Mouse (Mus musculus) limb, embryonic 14.5 days (tissue): ENCODE results near the gene Gm11397. TPM values are rescaled to one million over a fixed set of nuclear protein-coding genes. Genes with fewer than 3 reads are reported as not detected.
"Not testable (repeated sequence)": the region's sequence is repeated elsewhere in the genome, so short reads cannot be mapped to it uniquely, and the experiment has no call there.

ENCODE experiments used
- ATAC-seq: fragments of 200-750 bp; cut with Nextera tagmentation; 2 replicates; pipeline ENCODE4 v1.8.0; 2017; ENCODE audit warnings: low read depth, moderate number of reproducible peaks, moderate TSS enrichment; ENCODE audit not compliant: low FRiP score
- DNase-seq: peaks from one replicate; pipeline ENCODE4 v3.0.0-alpha.2; 2015; ENCODE audit warnings: low spot score
- H3K27ac ChIP-seq: fragments of 300-500 bp; sonication (generic); replicated peaks from 2 replicates; pipeline ENCODE4 v1.5.1; 2014; ENCODE audit warnings: low read depth, mild to moderate bottlenecking, low read length, moderate library complexity, mixed read lengths
- H3K27me3 ChIP-seq: fragments of 300-500 bp; sonication (generic); 2 replicates; pipeline ENCODE4 v1.6.1; 2014; ENCODE audit warnings: low read length, mixed read lengths; ENCODE audit not compliant: control insufficient read depth, insufficient read depth
- H3K36me3 ChIP-seq: fragments of 300-500 bp; sonication (generic); 2 replicates; pipeline ENCODE4 v1.6.1; 2014; ENCODE audit warnings: mild to moderate bottlenecking, low read length, moderate library complexity, mixed read lengths; ENCODE audit not compliant: control insufficient read depth, insufficient read depth
- H3K4me1 ChIP-seq: fragments of 300-500 bp; sonication (generic); 2 replicates; pipeline ENCODE4 v1.6.1; 2014; ENCODE audit warnings: antibody characterized with exemption, low read length, mixed read lengths; ENCODE audit not compliant: control insufficient read depth, insufficient read depth
- H3K4me2 ChIP-seq: fragments of 300-500 bp; sonication (generic); replicated peaks from 2 replicates; pipeline ENCODE4 v1.6.1; 2014; ENCODE audit warnings: low read depth, mild to moderate bottlenecking, low read length, moderate library complexity; ENCODE audit not compliant: severe bottlenecking
- H3K4me3 ChIP-seq: fragments of 300-500 bp; sonication (generic); replicated peaks from 2 replicates; pipeline ENCODE4 v1.5.1; 2014; ENCODE audit warnings: low read length
- H3K9ac ChIP-seq: fragments of 300-500 bp; sonication (generic); 2 replicates; pipeline ENCODE4 v1.6.1; 2014; ENCODE audit warnings: mild to moderate bottlenecking, low read depth, low read length, moderate library complexity; ENCODE audit not compliant: severe bottlenecking
- H3K9me3 ChIP-seq: fragments of 300-500 bp; sonication (generic); 2 replicates; pipeline ENCODE4 v1.6.1; 2016; ENCODE audit warnings: low read length; ENCODE audit not compliant: control insufficient read depth
- whole genome bisulfite sequencing: fragments of 180-500 bp; shearing (Covaris S2); extraction: QIAGEN DNeasy Blood & Tissue Kit; methylation state at CpG from one replicate; pipeline ENCODE4 v1.1.7; 2014; 5-methylcytosine and 5-hydroxymethylcytosine counted together
- polyA plus RNA-seq, 2 experiments: library from polyadenylated mRNA; depleted of rRNA in 1 of 2; stranded (reverse) in 1 of 2; unstranded in 1 of 2; fragments of >200 nt; fragmentation: Nextera tagmentation in 1 of 2; extraction: Ambion mirVana in 1 of 2; gene quantifications; 2 replicates each; pipeline versions ENCODE4 v1.2.1 to v1.2.3; 2012 to 2014

The Gm11397 gene
- polyA plus RNA-seq (2012; rRNA removed) (not detected in 2 replicates), polyA plus RNA-seq (2014; fragmentation: Nextera tagmentation; extraction: Ambion mirVana) (not detected in 2 replicates)

- not testable (repeated sequence) for H3K27me3 ChIP-seq, H3K9ac ChIP-seq, ATAC-seq, H3K4me1 ChIP-seq, H3K9me3 ChIP-seq, DNase-seq, H3K36me3 ChIP-seq, H3K4me2 ChIP-seq, H3K27ac ChIP-seq, H3K4me3 ChIP-seq
- WGBS = 62% methylated on average over 2 of the region's 2 CpGs
Measured at GRCm38 (mm10) chr13:33395461-33395860, at the start of gene Gm11397. Gm11397 (plus strand) TSS chr13:33395761.

- WGBS = no CpG with 5 or more reads among the region's 1 CpGs
- not testable (repeated sequence) for ATAC-seq, H3K4me1 ChIP-seq
Measured at GRCm38 (mm10) chr13:33356666-33357065, 38.9 kb upstream of the Gm11397 start.

GRCm38 (mm10) chr13:33432714-33433113 is 37.2 kb downstream of the Gm11397 start:
- H3K27ac ChIP-seq, H3K9ac ChIP-seq, H3K36me3 ChIP-seq, H3K27me3 ChIP-seq, H3K9me3 ChIP-seq, ATAC-seq, H3K4me3 ChIP-seq, H3K4me2 ChIP-seq, DNase-seq, H3K4me1 ChIP-seq: not testable (repeated sequence)

More at GRCm38 (mm10) chr13:33356666-33357065, 38.9 kb upstream of the Gm11397 start:
- not testable (repeated sequence) for H3K9ac ChIP-seq, H3K27ac ChIP-seq, H3K36me3 ChIP-seq, DNase-seq, H3K4me2 ChIP-seq, H3K9me3 ChIP-seq, H3K4me3 ChIP-seq, H3K27me3 ChIP-seq

Other genes starting within 250 kb of the Gm11397 start
- gene Serpinb9c, start 236.0 kb upstream of the Gm11397 start, polyA plus RNA-seq (2012; rRNA removed) = 0.05 and 0.14 TPM in 2 replicates
- not detected in 2 replicates for gene Serpinb9c, start 236.0 kb upstream of the Gm11397 start, polyA plus RNA-seq (2014; fragmentation: Nextera tagmentation; extraction: Ambion mirVana)
- gene Serpinb9d, start 202.8 kb upstream of the Gm11397 start, polyA plus RNA-seq (2012; rRNA removed) = not detected in 2 replicates
- not detected in 2 replicates for gene Serpinb9d, start 202.8 kb upstream of the Gm11397 start, polyA plus RNA-seq (2014; fragmentation: Nextera tagmentation; extraction: Ambion mirVana)
- 0.17 and 0.24 TPM in 2 replicates for gene Serpinb9e, start 146.1 kb upstream of the Gm11397 start, polyA plus RNA-seq (2012; rRNA removed)
- not detected in 2 replicates for gene Serpinb9e, start 146.1 kb upstream of the Gm11397 start, polyA plus RNA-seq (2014; fragmentation: Nextera tagmentation; extraction: Ambion mirVana)
- gene Serpinb9f, start 71.7 kb upstream of the Gm11397 start, polyA plus RNA-seq (2012; rRNA removed) = 0.11 and 0.14 TPM in 2 replicates
- gene Serpinb9f, start 71.7 kb upstream of the Gm11397 start, polyA plus RNA-seq (2014; fragmentation: Nextera tagmentation; extraction: Ambion mirVana) = not detected in 2 replicates
- gene Serpinb9g, start 89.0 kb downstream of the Gm11397 start, polyA plus RNA-seq (2012; rRNA removed) = 0.09 TPM in 1 of 2 replicates, not detected in the other
- not detected in 2 replicates for gene Serpinb9g, start 89.0 kb downstream of the Gm11397 start, polyA plus RNA-seq (2014; fragmentation: Nextera tagmentation; extraction: Ambion mirVana)